Mouse (Mus musculus): ENCODE measurements at regions not wholly inside any gene's neighbourhood (a gene's known extent, or its start where the extent isn't known, plus 50 kb on each side); places are given as distances from the start of the nearest gene placed in this dataset.

DNA sequence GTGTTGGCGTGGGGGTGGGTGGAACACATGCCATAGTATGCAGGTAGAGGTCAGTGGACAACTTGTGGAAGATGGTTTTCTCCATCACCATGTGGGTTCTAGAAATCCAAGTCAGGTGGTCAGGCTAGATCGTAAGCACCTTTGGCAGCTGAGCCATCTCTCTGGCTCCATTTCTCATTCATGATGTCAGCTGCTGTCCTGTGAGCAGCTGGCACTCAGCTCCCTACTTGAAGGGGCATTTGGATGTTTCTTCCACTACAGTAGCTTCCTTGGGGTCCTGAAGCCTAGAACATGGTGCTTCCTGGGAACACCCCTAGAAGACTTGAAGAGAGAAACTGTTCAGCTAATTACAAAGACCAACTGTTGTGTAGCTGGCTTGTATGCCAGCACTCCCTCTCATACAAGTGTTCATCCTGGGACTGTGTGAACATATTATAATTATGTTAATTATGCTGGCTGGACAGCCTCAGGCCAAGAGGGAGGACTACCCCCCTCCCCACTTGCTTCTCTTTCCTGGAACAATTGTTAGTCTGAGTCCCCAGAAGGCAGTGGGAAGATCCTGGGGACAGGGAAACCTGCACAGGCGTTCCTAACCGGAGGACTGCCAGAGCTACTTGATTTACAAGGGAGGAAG lies 160.4 kb downstream of the C1d start:
- 76% methylated on average over 4 of the region's 4 CpGs for WGBS
- Histone ChIP-seq H3K4me1 (no peaks in the 10 kb centered on the region), H3K27me3 (no peaks in the 10 kb centered on the region), H3K36me3 (no peaks in the 10 kb centered on the region), H3K27ac (no peak overlapping the region), H3K4me2 (no peak overlapping the region), H3K4me3 (no peak overlapping the region), H3K9ac (no peak overlapping the region), H3K9me3 (no peaks in the 10 kb centered on the region)
- no peak for ATAC-seq (ENCODE audit: borderline replicate concordance, extremely low read depth, low FRiP score, low TSS enrichment)

DNA sequence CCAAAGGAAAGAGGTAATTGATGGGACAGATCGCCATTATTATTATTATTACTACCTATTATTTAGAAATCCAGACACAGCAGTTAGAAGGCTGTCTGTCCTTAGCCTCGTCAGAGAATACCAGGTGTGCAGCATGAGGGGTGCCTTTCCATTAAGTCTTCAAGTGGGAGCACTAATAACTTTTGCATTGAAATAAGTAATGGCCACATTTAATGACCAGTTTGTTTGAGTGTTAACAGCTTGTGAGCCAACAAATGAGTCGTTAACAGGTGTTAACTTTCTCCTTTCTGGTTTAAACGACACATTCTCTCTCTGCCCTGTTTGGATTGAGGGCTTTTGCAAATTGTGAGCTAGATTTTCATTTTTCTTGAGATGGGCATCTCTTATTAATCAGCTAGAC lies 184.8 kb downstream of the C1d start:
- ATAC-seq (ENCODE audit: borderline replicate concordance, extremely low read depth, low FRiP score, low TSS enrichment), result no peak
- 39% methylated on average over 4 of the region's 4 CpGs for WGBS
- Histone ChIP-seq H3K4me1 (no peaks in the 10 kb centered on the region), H3K9me3 (no peaks in the 10 kb centered on the region), H3K4me3 (no peak overlapping the region), H3K36me3 (no peaks in the 10 kb centered on the region), H3K9ac (no peak overlapping the region), H3K27me3 (no peaks in the 10 kb centered on the region), H3K27ac (no peak overlapping the region), H3K4me2 (no peak overlapping the region)

DNA sequence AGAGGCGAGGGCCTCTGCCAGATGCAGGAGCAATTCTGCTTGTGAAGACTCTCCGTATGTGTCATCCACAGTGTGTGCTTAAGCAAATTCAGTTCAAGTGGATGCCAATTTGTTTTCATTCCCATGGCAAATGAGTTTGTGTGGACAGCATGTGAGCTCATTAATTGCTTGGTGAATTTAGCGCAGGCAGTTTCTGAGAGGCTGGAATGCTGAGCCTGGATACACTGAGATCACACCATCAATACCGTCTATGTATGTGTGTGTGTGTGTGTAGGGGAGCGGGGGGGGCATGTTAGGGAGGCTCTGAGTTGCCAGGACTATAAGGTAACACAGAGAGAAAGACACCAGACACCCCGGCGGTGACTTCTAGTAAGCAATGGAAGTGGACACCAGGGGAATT lies 191.9 kb downstream of the C1d start:
- no peaks in the 10 kb centered on the region for H3K9me3 ChIP-seq
- H3K36me3 ChIP-seq, result no peaks in the 10 kb centered on the region
- WGBS, result 86% methylated on average over 7 of the region's 7 CpGs
- no peaks in the 10 kb centered on the region for H3K27me3 ChIP-seq
- ATAC-seq (ENCODE audit: borderline replicate concordance, extremely low read depth, low FRiP score, low TSS enrichment), result no peak
- H3K4me1 ChIP-seq, result no peaks in the 10 kb centered on the region
- H3K27ac ChIP-seq, result no peak overlapping the region
- H3K9ac ChIP-seq, result no peak overlapping the region
- no peak overlapping the region for H3K4me3 ChIP-seq
- H3K4me2 ChIP-seq, result no peak overlapping the region

DNA sequence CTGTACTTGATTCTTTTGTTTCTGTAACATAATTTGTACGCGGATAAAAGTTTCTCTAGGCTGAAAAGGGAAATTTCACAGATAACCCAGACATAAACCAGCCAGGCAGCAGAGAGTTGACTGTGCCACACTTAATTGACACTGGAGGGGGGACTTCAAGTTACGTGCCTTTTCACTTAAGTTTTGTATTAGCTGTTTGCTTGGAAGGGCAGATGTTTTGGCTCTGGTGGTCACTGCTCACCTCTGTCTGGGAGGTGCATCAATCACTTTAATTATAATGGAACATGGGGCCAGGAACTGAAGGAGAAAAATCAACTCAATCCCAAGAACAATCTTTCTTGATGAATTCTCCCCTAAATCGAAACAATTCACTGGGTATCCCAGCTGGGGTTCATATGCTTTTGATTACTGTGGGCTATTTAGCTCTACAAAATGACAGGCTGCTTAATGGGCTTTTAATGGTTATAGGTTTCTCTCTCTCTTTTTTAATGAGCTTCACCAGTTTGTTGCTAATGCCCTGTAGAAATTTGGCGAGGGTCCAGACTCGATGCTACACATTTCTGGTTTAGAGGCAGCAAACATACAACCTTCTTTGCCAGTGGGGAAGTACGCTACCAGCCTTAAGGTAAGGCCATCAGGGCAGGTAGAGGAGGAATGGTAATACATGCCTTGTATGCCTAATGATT lies 193.1 kb downstream of the C1d start:
- 62% methylated on average over 7 of the region's 7 CpGs for WGBS
- no peak overlapping the region for H3K27ac ChIP-seq
- H3K36me3 ChIP-seq, result no peaks in the 10 kb centered on the region
- ATAC-seq (ENCODE audit: borderline replicate concordance, extremely low read depth, low FRiP score, low TSS enrichment), result no peak
- H3K4me3 ChIP-seq, result no peak overlapping the region
- no peaks in the 10 kb centered on the region for H3K27me3 ChIP-seq
- no peaks in the 10 kb centered on the region for H3K4me1 ChIP-seq
- no peak overlapping the region for H3K4me2 ChIP-seq
- no peak overlapping the region for H3K9ac ChIP-seq
- H3K9me3 ChIP-seq, result no peaks in the 10 kb centered on the region

DNA sequence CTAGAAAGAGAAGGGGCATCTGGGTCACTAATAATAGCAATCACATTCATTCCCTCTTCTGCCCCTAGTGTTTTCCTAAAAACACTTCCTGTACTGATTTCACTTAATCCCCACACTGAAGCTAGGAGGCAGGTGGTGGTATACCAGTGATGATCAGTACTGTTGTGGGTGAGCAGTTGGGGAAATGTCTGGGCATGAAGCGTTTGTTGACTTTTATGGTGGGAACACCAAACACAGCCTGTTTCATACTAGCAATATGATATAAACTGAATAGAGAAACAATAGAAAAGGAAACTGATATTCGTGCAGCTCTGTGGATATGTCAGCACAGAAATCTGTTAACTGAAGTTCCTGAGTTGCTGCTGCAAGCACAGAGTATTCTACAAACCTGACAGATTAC lies 194.1 kb downstream of the C1d start:
- no peak overlapping the region for H3K27ac ChIP-seq
- ATAC-seq (ENCODE audit: borderline replicate concordance, extremely low read depth, low FRiP score, low TSS enrichment), result no peak

DNA sequence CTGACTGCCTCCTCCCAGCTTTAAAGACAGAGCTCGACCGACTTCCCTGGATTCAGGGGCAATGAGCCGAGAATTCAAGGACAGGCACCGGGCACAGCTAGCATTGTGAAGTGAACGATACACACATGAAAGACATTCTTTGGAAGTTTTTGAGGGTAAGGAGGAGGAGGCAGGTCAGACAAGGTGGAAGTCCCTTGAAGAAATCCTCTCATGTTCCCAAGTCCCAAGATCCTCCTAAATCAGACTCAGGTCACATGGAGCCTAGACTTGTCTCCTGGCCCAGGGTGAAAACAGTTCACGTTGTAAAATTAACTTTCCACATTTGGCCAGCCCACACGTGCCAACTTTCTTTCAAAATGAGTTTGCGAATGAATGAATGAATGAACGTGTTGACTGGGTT lies 196.2 kb downstream of the C1d start:
- Histone ChIP-seq H3K4me1 (no peaks in the 10 kb centered on the region), H3K36me3 (no peaks in the 10 kb centered on the region), H3K27me3 (no peaks in the 10 kb centered on the region), H3K27ac (no peak overlapping the region), H3K4me3 (no peak overlapping the region), H3K9ac (no peak overlapping the region), H3K4me2 (no peak overlapping the region), H3K9me3 (no peaks in the 10 kb centered on the region)
- 66% methylated on average over 9 of the region's 9 CpGs for WGBS
- no peak for ATAC-seq (ENCODE audit: borderline replicate concordance, extremely low read depth, low FRiP score, low TSS enrichment)

More for the DNA sequence above, 194.1 kb downstream of the C1d start:
- no peak overlapping the region for H3K4me3 ChIP-seq
- WGBS, result 79% methylated on average over 2 of the region's 2 CpGs
- H3K27me3 ChIP-seq, result no peaks in the 10 kb centered on the region
- H3K9me3 ChIP-seq, result no peaks in the 10 kb centered on the region
- no peaks in the 10 kb centered on the region for H3K4me1 ChIP-seq
- H3K36me3 ChIP-seq, result no peaks in the 10 kb centered on the region
- H3K4me2 ChIP-seq, result no peak overlapping the region
- no peak overlapping the region for H3K9ac ChIP-seq

DNA sequence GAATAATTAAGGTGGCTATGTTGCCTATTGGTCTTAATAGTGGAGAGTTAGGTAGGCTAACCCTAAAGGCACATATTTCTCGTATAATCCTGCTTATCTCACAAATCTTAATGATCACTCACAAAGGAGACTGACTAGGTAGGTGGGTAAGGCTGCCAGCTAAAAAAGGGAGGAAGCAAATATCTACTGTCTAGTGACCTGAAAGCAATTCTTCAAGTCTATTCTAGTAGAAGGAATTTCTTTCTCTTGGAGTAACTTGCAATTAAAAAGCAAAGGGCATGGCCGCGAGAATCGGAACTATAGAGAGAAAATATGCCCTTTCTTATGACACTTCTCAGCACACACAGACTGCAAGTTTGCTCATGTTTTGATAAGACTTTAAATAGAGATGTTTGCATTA lies 201.6 kb downstream of the C1d start:
- ATAC-seq (ENCODE audit: borderline replicate concordance, extremely low read depth, low FRiP score, low TSS enrichment), result no peak
- WGBS, result 76% methylated on average over 4 of the region's 4 CpGs

DNA sequence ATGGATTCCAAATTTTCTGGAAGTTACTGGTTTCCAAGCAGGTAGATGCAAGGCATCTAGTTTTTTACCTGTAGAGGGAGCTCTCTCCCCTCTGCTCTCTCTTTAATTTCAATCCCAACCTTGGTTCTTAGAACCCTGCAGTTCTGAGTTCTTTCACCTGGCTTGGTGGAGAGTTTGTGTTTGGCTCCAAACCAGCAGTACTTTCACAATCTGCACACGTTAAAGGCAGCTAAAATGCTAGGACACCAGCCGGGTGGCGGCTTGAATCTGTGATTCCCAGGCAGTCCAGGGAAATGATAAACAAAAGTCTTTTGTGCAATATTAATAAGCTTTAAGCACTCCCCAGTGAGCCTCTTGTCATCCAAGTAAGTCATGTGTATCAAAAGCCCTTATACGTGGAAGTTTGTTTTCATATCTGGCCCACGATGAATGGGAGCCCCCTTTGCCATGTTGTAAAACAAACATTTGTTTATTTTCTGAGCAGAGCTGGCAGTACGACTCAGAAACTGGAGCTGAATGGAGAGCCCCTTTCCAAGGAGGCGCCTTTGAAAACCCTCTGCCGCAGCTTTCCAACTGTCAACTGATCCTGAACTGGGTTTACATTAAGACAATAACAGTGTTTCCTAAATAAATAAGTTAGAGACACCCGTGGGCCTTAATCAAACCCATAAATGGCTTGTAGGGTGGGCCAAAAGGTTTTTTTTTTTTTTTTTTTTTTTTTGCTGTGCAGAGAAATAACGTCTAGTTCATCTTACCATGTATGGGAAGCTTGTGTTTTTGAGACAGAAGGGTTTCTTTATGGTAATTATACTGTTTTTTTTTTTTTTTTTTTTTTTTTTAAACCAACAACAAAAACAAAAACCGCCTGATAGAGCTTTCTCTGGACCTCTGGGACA lies 202.9 kb downstream of the C1d start:
- Histone ChIP-seq H3K9me3 (no peaks in the 10 kb centered on the region), H3K9ac (no peak overlapping the region), H3K4me3 (peak overlapping the region; percentile 20), H3K27ac (peak overlapping the region; percentile 86), H3K4me2 (peak overlapping the region; percentile 51), H3K27me3 (no peaks in the 10 kb centered on the region), H3K36me3 (no peaks in the 10 kb centered on the region), H3K4me1 (peaks cover 22% of the 10 kb centered on the region)
- 10% methylated on average over 11 of the region's 11 CpGs for WGBS
- ATAC-seq (ENCODE audit: borderline replicate concordance, extremely low read depth, low FRiP score, low TSS enrichment), result peak; percentile 90

More for the DNA sequence above, 201.6 kb downstream of the C1d start:
- Histone ChIP-seq H3K4me2 (no peak overlapping the region), H3K9me3 (no peaks in the 10 kb centered on the region), H3K27me3 (no peaks in the 10 kb centered on the region), H3K9ac (no peak overlapping the region), H3K4me3 (no peak overlapping the region), H3K27ac (no peak overlapping the region), H3K36me3 (no peaks in the 10 kb centered on the region), H3K4me1 (peaks cover 22% of the 10 kb centered on the region)

DNA sequence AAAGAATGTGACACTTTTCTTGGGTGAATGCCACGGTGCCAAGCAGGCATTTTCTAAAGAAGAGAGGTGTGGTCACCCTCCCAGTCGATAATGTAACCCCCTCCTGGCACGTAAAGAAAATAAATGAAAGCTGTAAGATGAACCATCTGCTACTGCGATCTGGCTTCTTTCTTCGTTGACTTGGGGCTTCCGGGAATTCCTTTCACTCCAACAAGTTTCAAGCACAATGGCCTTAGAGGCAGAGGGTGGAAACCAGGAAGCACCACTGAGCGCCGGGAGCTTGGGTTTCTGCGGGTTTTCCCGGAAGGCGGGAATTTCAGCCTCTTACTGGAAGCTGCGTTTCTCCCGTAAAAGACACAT lies 203.5 kb downstream of the C1d start:
- Histone ChIP-seq H3K27ac (peak overlapping the region; percentile 86), H3K9me3 (no peaks in the 10 kb centered on the region), H3K36me3 (no peaks in the 10 kb centered on the region), H3K4me3 (peak overlapping the region; percentile 20), H3K4me1 (peaks cover 22% of the 10 kb centered on the region), H3K9ac (no peak overlapping the region), H3K4me2 (peak overlapping the region; percentile 51), H3K27me3 (no peaks in the 10 kb centered on the region)
- ATAC-seq (ENCODE audit: borderline replicate concordance, extremely low read depth, low FRiP score, low TSS enrichment), result peak; percentile 55; the same call in 1 of the 2 replicates
- WGBS, result 4% methylated on average over 13 of the region's 13 CpGs

DNA sequence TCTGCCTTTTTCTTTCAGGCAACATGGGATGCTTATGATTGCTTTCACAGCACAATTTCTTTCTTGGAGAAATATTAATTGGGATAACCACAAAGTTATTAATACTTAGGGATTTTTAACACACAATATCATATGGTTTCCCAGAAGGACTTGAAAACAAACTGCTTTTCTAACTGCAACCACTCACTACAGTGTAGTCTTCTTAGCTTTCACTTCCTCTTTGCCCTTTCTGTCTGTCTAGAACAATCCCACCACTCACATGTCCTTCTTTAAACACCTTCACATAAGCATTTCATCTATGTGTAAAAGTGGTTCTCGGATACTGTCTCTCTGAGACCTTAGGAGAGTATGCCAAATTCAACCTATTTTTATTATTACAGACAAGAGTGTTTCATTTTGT lies 204.3 kb downstream of the C1d start:
- ATAC-seq (ENCODE audit: borderline replicate concordance, extremely low read depth, low FRiP score, low TSS enrichment), result no peak
- 82% methylated on average over 1 of the region's 1 CpGs for WGBS
- H3K27ac ChIP-seq, result no peak overlapping the region; the same call in 1 of the 2 replicates

DNA sequence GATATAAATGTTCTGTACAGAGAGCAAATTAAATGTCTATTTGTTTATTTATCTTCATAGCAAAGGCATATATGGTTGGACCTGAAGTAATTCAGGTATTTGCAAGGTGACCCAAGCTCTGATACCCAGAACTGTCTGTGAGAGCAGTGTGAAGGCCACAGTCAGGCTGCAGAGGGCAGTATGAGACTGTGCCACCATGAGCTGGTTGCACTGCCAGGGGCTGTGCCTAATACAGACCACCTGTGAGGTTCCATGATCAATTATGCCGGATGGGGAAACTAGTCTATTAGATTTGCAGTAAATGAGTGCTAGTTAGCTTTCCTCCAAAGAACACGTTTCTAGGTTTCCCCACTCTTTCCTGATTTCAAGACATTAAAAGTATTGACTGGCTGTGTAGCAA lies 207.5 kb downstream of the C1d start:
- Histone ChIP-seq H3K9me3 (no peaks in the 10 kb centered on the region), H3K9ac (no peak overlapping the region), H3K36me3 (no peaks in the 10 kb centered on the region), H3K4me2 (no peak overlapping the region), H3K27me3 (no peaks in the 10 kb centered on the region), H3K4me3 (no peak overlapping the region), H3K4me1 (peaks cover 19% of the 10 kb centered on the region), H3K27ac (no peak overlapping the region)
- ATAC-seq (ENCODE audit: borderline replicate concordance, extremely low read depth, low FRiP score, low TSS enrichment), result no peak
- WGBS, result 38% methylated on average over 2 of the region's 2 CpGs

More for the DNA sequence above, 204.3 kb downstream of the C1d start:
- no peaks in the 10 kb centered on the region for H3K9me3 ChIP-seq
- H3K36me3 ChIP-seq, result no peaks in the 10 kb centered on the region
- no peak overlapping the region for H3K4me2 ChIP-seq
- no peak overlapping the region for H3K9ac ChIP-seq
- no peaks in the 10 kb centered on the region for H3K27me3 ChIP-seq
- H3K4me3 ChIP-seq, result no peak overlapping the region
- peaks cover 22% of the 10 kb centered on the region for H3K4me1 ChIP-seq

All from lung, embryonic 15.5 days (tissue).